Comparison of ENCODE assay signal across 17 mouse cellular contexts in genomic region chr10:124833930-124834329, GRCm38 (mm10).
"Had no signal": no experiment of that assay in that cellular context is flagged by ENCODE, and none has a peak within 500 bp of the region (broad histone marks: within the 10 kb centered on the region; RNA-seq: fewer than 3 reads in every experiment).

No protein-coding gene starts in this region.

- H3K27me3 ChIP-seq: liver, embryonic 13.5 days; liver, embryonic 15.5 days; lung, embryonic 15.5 days; megakaryocyte, embryonic 14.5 days; midbrain, embryonic 12.5 days; neural tube, embryonic 12.5 days had no signal

- H3K4me3 ChIP-seq: liver, embryonic 13.5 days; liver, embryonic 15.5 days; lung, embryonic 15.5 days; megakaryocyte, embryonic 14.5 days; midbrain, embryonic 12.5 days; neural tube, embryonic 12.5 days had no signal

- H3K4me2 ChIP-seq: liver, embryonic 11.5 days; liver, embryonic 13.5 days; liver, embryonic 15.5 days; lung, embryonic 15.5 days; midbrain, embryonic 12.5 days; neural tube, embryonic 12.5 days had no signal

- DNase-seq: liver, embryonic 13.5 days; liver, postnatal 0 days; lung, adult 2 months; lung, postnatal 14 days; lung, postnatal 36 days; right cerebral cortex, postnatal 14 days; thymus, adult 2 months; thymus, postnatal 25 days; thymus, postnatal 4 days had no signal

- ATAC-seq: liver, postnatal 0 days; lung, postnatal 0 days had no signal

- H3K27ac ChIP-seq: liver, embryonic 13.5 days; liver, embryonic 15.5 days; lung, embryonic 15.5 days; macrophage; midbrain, embryonic 12.5 days; neural tube, embryonic 12.5 days had no signal

- H3K9ac ChIP-seq: liver, embryonic 13.5 days; liver, embryonic 15.5 days; liver, postnatal 0 days; lung, embryonic 15.5 days; midbrain, embryonic 12.5 days; neural tube, embryonic 12.5 days had no signal

- H3K4me1 ChIP-seq: liver, embryonic 13.5 days; liver, embryonic 15.5 days; lung, embryonic 15.5 days; megakaryocyte, embryonic 14.5 days; midbrain, embryonic 12.5 days; neural tube, embryonic 12.5 days had no signal

- H3K9me3 ChIP-seq: liver, embryonic 15.5 days; lung, embryonic 15.5 days; midbrain, embryonic 12.5 days; neural tube, embryonic 12.5 days had no signal

- H3K36me3 ChIP-seq: liver, embryonic 13.5 days; liver, embryonic 15.5 days; lung, embryonic 15.5 days; midbrain, embryonic 12.5 days; neural tube, embryonic 12.5 days had no signal
